8 mouse cellular contexts compared by ENCODE assay signal in genomic region chr5:136135571-136136291, GRCm38 (mm10). TPM values are rescaled to one million over a fixed set of nuclear protein-coding genes. Genes with fewer than 3 reads are reported as not detected.
A peak's percentile ranks its signal among the peaks of the same experiment; 100 is the strongest.
DNase-seq lines count a peak whose midpoint lies in the region; ATAC-seq lines count a peak whose summit lies in the region.

Gene Lrwd1, minus strand, starts transcription at chr5:136136074.
Gene Alkbh4, plus strand, starts transcription at chr5:136136146.

- H3K27ac ChIP-seq in hindbrain, embryonic 16.5 days (ENCODE audit: low read depth, low read length), result peak within 1 kb of the TSS; percentile 65
- H3K27ac ChIP-seq in macrophage, result peak within 1 kb of the TSS; percentile 54

- H3K9me3 ChIP-seq in hindbrain, embryonic 16.5 days (ENCODE audit: control insufficient read depth, low read length), result no peaks in the 10 kb centered on the region

- ATAC-seq in hindbrain, embryonic 16.5 days, result peak; percentile 95

- H3K27me3 ChIP-seq in hindbrain, embryonic 16.5 days (replicated peaks; ENCODE audit: control insufficient read depth, insufficient read depth, low read length), result no peaks in the 10 kb centered on the region

- peak within 1 kb of the TSS; percentile 76 for H3K4me2 ChIP-seq in hindbrain, embryonic 16.5 days (ENCODE audit: low read length)

- peak; percentile 92 for DNase-seq in WW6 (ENCODE audit: low read depth, low spot score)
- peak; percentile 89 to 95 for DNase-seq in cerebellum, postnatal 4 days (ENCODE audit: low spot score in 2 of 2)
- peak; percentile 97 for DNase-seq in gastrocnemius, adult 18-20 months (ENCODE audit: low spot score)
- peak; percentile 96 to 97 for DNase-seq in left cerebral cortex, adult 18-20 months (ENCODE audit: low spot score in 2 of 2)
- peak; percentile 97 for DNase-seq in right cerebral cortex, adult 18-20 months
- peak; percentile 77 for DNase-seq in urinary bladder, postnatal 10 days (ENCODE audit: low spot score)

- under 1% methylated on average over 59 of the region's 60 CpGs for WGBS in hindbrain, embryonic 16.5 days
- WGBS in macrophage (ENCODE audit: missing documents), result under 1% methylated on average over 60 of the region's 60 CpGs

- H3K4me3 ChIP-seq in hindbrain, embryonic 16.5 days (ENCODE audit: low read length), result peak within 1 kb of the TSS; percentile 79
- peak within 1 kb of the TSS; percentile 93 for H3K4me3 ChIP-seq in macrophage (ENCODE audit: inconsistent target)

- peaks cover 21% of the 10 kb centered on the region for H3K36me3 ChIP-seq in hindbrain, embryonic 16.5 days (ENCODE audit: control insufficient read depth, insufficient read depth, low read length)
- peaks cover 9% of the 10 kb centered on the region; the same call in 1 of the 2 replicates for H3K36me3 ChIP-seq in macrophage (ENCODE audit: inconsistent target)

- peaks cover 15% of the 10 kb centered on the region for H3K4me1 ChIP-seq in hindbrain, embryonic 16.5 days (ENCODE audit: control insufficient read depth, insufficient read depth, low read depth, low read length)

- peak within 1 kb of the TSS; percentile 84 for H3K9ac ChIP-seq in hindbrain, embryonic 16.5 days (ENCODE audit: low read depth, low read length)

- H3K79me2 ChIP-seq in macrophage (ENCODE audit: inconsistent target), result peaks cover 40% of the 10 kb centered on the region

RNA-seq across cellular contexts. Expression of gene Lrwd1, which starts in this region (rescaled TPM):
- total RNA-seq in gastrocnemius, adult 18-20 months (2021), result 1 to 10 TPM; 4.2 to 4.4 TPM
- polyA plus RNA-seq in hindbrain, embryonic 16.5 days (2015; fragmentation: Nextera tagmentation; extraction: Ambion mirVana), result 25.2 and 26.3 TPM in 2 replicates
- total RNA-seq in left cerebral cortex, adult 18-20 months (2021), result 10 to 100 TPM; 13.8 to 16.2 TPM
- total RNA-seq in macrophage (2018; cell fraction: chromatin; rRNA removed), result 10 to 100 TPM in 23 of 26 experiments, 1 to 10 TPM in 3; 7.4 to 46.2 (median 24.5) TPM
- total RNA-seq in macrophage (2018; cell fraction: cytosol; rRNA removed), result 10 to 100 TPM in 4 of 26 experiments, 1 to 10 TPM in 22; 4.8 to 11.6 (median 8.1) TPM
- total RNA-seq in macrophage (2018; cell fraction: nucleus; rRNA removed), result 10 to 100 TPM in 15 of 26 experiments, 1 to 10 TPM in 11; 6.6 to 29.7 (median 12.1) TPM
- polyA plus RNA-seq in macrophage (2018), result 6.0 to 13.5 TPM (median 9.4 TPM) in 3 replicates

RNA-seq across cellular contexts. Expression of gene Alkbh4, which starts in this region (rescaled TPM):
- 1 to 10 TPM; 3.8 to 4.9 TPM for total RNA-seq in gastrocnemius, adult 18-20 months (2021)
- polyA plus RNA-seq in hindbrain, embryonic 16.5 days (2015; fragmentation: Nextera tagmentation; extraction: Ambion mirVana), result 20.4 and 22.7 TPM in 2 replicates
- 1 to 10 TPM; 9.0 to 9.5 TPM for total RNA-seq in left cerebral cortex, adult 18-20 months (2021)
- total RNA-seq in macrophage (2018; cell fraction: chromatin; rRNA removed), result 10 to 100 TPM in 6 of 26 experiments, 1 to 10 TPM in 19, under 1 TPM in 1; 0.82 to 14.3 (median 5.4) TPM
- total RNA-seq in macrophage (2018; cell fraction: cytosol; rRNA removed), result 10 to 100 TPM in 5 of 26 experiments, 1 to 10 TPM in 21; 2.0 to 12.4 (median 8.2) TPM
- 10 to 100 TPM in 9 of 26 experiments, 1 to 10 TPM in 17; 1.6 to 16.2 (median 7.5) TPM for total RNA-seq in macrophage (2018; cell fraction: nucleus; rRNA removed)
- polyA plus RNA-seq in macrophage (2018), result 3.8 to 8.1 TPM (median 7.9 TPM) in 3 replicates

Comparison
In these comparisons a context has a peak if more than half of its experiments do, and no peak if none do; other contexts are left out.
1. Peak in every context shown above with its lines: DNase-seq, ATAC-seq, H3K4me3 ChIP-seq and H3K27ac ChIP-seq.